Mouse (Mus musculus) CD8-positive naive resting alpha-beta T cell, adult 2 months (primary cell): ENCODE results near the gene Cbarp.

Experiments
- DNase-seq, 2 experiments: peaks; one replicate each; pipeline ENCODE4 v3.0.0; 2022; ENCODE audit warnings: low read depth in 2 of 2, low spot score in 2 of 2

Gene Cbarp

GRCm38 (mm10) chr10:80140666-80141035 is at the start of gene Cbarp:
Gene Cbarp, minus strand, starts transcription at chr10:80140835.
- no peak for DNase-seq

GRCm38 (mm10) chr10:80189999-80190398 is 49.4 kb upstream of the Cbarp start:
- DNase-seq, result no peak

DNA sequence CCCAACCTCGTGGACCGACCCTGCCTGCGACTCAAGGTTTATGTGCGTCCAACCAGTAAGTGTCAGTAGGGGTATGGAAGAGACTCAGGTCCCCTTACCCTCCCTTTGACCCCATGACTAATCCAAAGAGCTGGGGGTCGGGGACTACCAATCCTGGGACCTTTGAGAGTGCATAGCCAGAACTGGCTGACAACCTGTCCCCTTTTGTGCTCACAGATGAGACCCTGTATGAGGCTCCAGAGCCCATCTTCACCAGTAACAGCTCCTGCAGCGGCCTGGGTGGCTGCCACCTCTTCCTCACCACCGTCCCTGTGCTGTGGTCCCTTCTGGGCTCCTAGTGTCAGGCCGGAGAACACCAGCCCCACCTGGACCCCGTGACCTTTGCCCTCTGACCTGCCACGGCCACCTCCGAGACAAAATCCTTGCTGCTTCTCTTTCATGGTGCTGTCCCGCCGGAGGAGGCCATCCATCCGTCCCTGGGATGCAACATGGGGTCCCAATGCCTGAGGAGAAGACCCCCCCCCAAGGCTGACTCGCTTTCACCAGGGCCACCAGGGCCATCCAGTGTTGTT is 47.9 kb upstream of the Cbarp start:
- DNase-seq, result no peak

DNA sequence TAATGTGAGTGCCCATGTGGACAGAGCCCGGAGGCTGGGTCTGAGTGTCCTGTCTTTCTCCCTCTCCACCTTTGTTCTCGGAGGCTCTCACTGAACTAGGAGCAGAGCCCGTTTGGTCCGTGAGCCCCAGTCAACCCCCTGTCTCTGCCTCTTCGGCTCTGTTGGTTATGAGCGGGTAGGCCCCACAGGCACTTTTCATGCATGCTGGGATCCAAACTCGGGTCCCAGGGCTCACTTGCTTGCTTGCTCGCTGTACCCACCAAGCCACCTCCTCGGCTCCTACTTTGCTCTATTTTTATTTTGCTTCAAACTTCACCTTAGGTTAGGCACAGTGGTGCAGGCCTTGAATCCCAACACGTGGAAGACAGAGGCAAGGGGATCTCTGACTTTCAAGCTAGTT is 47.1 kb upstream of the Cbarp start:
- DNase-seq, result no peak

GRCm38 (mm10) chr10:80186649-80187048 is 46.0 kb upstream of the Cbarp start:
- DNase-seq, result no peak

- DNase-seq, result no peak
Measured at GRCm38 (mm10) chr10:80182547-80182946, 41.9 kb upstream of the Cbarp start.

DNA sequence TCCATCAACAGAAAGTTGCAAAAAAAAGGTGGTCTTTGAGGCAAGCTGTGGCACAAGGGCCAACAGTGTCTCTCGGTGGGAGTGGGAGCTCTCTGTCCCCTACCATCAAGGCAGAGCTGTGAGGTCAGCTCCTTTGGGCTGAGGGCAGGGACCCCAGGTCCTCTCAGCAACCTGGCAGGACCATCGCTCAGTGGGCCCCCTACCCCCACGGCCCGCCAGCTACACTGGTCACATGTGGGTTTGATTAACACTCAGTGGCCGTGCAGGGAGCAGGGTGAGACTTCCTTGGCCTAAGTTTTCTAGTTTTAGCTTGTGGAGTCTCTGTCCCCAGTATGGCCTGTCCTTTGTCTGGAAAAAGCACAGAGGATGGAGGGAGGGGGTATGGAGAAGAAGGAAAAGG is 40.2 kb upstream of the Cbarp start:
- no peak for DNase-seq

DNA sequence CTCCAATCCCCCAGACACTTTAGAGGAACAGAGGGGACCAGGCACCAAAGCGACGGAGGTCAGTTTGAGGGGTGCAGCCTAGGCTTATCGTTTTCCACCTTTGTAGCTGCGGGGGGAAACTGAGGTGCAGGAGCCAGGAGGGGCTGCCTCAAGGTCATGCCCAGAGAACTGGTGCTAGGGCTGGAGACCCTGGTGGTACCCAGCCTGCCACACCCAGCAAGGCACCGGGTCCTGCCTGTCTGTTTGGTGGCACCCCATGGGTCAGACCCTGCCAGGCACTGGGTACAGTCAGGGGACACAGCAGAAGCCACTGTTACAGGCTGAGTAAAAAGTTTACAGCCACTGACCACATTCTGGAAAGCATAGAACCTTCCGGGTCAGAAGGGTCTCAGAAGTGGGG is 39.7 kb upstream of the Cbarp start:
- no peak for DNase-seq

DNA sequence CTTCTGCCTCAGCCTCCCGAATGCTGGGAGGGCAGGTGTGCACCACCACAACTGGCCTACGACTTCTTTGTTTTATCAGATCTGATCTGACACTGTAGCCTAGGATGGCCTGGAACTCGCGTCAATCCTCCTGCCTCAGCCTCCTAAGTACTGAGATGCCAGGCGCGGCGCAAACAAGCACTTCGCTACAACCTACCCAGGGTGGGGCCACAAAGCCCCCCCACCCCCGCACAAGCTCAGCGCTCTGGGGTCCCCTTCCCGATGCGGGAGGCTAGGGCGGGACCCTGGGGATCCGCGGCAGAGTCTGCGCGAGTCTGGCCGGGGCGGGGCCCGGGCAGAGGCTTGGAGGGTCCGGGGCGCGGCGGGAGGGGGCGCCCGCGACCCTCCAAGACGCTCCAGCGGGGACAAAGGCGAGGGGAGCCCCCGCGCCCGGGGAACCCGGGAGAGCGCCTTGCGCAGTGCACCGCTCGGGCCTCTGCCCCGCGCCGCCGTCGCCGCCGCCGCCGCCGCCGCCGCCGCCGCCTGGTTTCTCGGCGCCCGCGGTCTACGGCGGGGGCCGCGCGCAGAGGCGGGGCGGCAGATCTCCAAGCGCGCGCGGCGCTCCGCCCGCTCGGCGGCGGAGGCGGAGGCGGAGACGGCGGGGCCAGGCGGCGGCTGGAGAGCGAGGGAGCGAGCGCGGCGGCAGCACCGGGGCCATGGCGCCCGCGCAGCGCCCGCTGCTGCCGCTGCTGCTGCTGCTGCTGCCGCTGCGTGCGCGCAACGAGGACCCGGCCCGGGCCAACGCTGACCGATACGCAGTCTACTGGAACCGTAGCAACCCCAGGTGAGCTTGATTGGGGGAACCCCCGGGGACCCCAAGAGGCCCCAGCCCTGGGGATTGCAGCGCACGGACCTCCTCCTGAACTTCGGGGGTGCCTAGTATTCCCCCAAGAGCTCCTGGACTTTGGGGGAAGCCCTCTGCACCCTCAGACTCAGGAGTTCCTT is 38.7 kb upstream of the Cbarp start, which contains the start of gene Efna2:
Gene Efna2, plus strand, starts transcription at position 415 of the 984 bp plus-strand sequence.
- no peak for DNase-seq

DNA sequence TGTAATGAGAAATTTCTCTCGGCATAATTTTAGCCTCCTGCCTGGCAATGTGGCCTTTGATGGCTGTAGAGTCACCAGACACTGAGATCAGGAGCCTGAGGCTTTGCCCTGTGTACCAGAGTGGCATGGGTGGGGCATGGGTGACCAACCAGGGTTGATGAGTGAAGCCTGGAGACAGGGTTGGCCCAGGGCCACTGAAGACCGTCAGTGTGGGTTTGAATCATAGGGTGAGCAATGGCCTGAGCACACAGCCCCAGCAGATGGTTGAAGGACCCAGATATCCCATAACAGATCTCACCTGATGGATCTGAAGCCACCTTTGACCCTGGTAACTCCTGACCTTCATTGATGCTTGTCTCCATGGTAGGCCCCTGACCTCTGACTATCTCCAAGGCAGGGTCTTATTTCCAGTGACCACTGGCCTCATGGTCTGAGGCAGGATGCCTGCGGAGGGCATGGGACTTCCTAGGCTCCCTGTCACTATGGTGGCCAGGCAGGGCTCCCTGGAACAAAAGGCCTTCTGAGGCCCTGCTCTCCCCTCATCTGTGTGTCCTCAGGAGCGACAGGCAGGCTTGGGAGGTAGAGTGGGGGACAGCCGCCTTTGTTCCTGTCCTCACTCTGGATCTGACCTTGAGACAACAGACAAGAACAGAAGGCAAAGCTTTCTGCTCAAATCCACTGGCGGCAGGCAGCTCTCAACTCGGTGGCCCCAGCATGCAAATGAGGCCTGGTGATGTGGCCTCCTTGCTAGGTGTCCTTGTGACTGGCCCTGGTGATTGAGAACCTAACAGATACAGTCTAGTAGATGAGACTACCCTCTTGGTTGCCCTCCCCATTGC is 37.0 kb upstream of the Cbarp start:
- no peak for DNase-seq

- DNase-seq, result no peak
Measured at GRCm38 (mm10) chr10:80176270-80176834, 35.7 kb upstream of the Cbarp start.

DNA sequence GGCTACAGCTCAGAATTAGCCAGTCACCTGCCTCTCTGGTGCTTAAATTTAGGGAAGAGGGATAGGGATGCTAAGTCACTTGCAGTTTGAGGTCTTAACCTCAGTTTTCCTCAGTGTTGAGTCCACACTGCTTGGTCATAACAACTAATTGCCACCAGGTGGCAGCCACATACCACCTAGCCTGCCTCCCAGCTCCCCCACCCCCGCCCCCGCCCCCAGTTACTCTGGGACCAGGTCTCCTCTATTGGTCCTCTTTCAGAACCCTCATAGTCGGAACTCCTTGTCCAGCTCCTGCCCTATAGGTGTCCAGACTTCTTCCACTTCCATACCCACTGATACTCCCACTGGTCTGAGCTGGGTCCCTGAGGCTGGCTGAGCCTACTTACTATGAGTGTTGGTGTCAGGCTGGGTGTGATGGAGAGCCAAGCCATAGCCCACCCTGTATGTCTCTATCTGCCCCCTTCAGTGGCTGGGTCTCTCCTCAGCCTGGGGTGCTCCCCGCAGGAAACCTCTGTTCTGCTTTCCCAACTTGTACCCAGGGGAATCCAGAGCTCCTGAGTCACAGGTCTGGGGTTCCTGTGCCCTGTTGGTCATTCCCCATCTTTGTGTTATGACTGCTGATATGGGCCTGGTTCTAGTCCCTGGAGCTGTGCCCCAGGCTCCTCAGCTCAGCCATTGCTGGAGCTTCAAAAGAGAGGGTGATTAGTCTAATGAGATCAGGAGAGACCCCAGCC is 35.1 kb upstream of the Cbarp start:
- no peak for DNase-seq

- DNase-seq, result no peak
Measured at GRCm38 (mm10) chr10:80174705-80175104, 34.1 kb upstream of the Cbarp start.

DNA sequence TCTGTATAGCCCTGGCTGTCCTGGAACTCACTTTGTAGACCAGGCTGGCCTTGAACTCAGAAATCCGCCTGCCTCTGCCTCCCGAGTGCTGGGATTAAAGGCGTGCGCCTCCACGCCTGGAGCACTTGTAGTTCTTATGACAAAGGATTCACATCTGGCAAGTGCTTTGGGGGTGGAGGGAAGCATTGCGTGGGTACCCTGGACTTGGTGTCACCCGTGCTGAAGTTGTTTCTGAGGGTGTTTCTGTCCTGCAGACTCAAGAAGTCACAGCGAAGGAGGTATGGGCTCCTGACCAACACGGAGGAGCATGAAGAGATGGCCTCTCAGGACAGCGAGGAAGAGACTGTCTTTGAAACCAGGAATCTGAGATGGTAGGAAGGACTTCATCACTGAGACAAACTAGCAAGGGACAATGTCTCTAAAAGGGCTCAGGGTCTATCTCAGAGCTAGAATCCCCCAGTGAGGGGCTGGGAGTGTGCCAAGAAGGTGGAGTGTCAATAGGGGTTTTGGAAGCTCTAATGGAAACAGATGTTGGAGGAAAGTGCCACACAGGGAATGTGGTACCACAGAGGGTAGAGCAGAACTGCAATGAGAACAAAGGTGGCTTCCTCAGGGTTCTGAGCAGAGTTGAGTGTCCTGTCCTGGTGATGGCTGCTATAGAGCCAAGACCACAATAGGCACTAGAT is 33.5 kb upstream of the Cbarp start:
- DNase-seq, result no peak

DNA sequence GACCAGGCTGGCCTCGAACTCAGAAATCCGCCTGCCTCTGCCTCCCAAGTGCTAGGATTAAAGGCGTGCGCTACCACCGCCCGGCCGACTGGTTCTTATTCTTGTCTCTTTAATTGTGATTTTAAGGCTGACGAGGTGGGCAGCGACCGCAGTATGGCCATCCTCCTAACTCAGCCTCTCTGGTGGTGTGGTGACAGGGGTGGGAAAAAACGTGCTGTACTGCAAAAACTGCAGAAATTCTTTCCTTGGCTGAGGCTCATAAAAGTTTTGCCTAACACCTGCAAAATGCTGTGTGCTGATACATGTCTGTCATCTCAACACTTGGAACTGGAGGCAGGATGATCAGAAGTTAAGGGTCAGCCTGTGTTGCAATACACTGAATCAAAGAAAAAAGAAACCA is 32.7 kb upstream of the Cbarp start:
- no peak for DNase-seq

DNA sequence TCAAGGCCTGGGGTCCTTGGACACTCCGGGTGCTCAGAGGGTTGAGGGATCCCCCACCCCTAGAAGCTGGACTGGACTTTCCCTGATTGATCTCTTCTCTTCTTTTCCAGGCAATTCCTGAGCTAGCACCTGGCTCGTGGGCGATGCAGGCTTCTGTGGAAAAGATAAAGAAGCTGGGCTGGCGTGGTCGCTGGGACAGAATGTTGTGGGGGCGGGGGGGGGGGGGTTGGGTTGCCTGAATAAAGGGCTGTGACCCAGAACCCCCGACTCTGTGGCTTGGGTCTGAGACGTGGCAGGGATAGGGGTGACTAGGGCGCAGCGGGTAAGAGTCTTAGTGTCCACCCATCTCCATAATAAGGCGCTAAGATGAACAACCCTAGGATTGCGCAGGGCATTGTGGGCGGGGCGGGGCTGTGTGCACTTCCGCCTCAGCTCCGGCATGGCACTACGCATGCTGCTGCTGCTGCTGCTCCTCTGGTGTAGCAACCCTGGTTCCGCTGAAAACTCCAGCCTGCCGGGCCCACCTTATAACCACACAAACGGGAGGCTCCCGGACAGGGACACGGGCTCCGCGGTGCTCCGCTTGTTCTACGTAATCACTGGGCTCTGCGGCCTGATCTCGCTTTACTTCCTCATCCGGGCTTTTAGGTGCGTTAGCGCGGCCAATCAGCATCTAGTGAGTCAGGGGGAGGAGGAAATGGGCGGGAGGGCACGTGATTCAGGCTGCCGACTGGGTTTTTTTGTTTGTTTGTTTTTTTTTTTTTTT is 32.1 kb upstream of the Cbarp start, which contains the start of gene 1600002K03Rik:
Gene 1600002K03Rik, plus strand, starts transcription at position 418 of the 766 bp plus-strand sequence.
- DNase-seq, result peak; percentile 87 to 91

DNA sequence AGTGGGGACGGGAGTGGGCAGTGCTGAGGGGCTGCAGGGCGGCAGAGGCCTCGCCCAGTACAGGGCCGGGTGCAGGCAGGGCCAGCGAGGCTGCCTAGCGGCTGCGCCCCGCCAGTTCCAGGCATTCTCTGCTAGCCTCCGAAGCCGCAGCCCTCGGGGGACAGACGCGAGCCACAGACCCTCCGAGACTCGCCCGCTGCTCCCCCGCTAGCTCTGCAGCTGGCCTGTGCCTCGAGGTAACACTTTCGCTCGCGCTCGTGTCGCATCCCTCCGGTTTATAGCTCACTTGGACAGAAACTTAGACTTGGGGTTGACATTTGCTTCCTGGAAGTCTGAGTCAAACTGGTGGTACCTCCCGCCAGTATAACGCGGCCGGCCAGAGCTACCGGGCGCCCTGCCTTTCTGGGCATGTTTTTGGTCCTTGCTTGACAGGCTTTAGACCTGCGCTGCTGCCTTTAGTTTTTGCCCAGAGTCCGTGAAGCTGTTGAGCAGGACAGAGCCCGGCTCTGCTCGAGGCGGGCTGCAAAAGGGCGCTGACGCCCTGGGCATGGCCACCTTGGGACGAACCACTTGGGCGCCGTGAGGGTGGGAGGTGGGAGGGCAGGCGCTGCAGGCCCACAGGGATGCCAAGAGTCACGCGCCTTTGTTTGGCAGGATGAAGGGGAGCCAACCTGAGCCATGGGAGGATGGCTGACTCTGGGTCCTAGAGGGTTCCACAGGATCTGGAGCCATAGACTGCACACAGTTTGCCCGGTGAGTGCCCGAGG is 31.3 kb upstream of the Cbarp start:
- no peak for DNase-seq

- no peak for DNase-seq
Measured at GRCm38 (mm10) chr10:80171252-80171651, 30.6 kb upstream of the Cbarp start.
